Mouse (Mus musculus): Measurements from ENCODE around the gene Cradd. TPM values are rescaled to one million over a fixed set of nuclear protein-coding genes. Genes with fewer than 3 reads are reported as not detected.

Gene Cradd
- total RNA-seq, 2 experiments from 2014 or later: 7.1 to 7.8 TPM

DNA sequence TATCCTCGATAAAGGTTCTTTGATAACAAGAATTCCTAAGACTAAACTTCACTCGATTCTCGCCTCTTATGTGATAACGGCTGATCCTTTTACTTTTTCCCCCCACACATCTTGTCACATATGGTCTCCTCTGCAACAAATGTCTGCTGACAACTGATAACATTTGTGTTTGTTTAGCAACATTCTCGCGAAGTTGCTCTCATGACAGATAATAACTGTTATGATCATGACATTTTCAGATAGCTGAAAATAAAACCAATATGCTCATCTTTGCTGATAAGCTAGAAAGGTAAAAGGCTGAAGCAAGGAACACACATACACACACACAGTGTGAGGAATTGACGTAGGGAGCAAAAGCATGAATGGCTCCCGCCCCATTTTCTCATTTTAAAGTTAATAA lies 34.1 kb downstream of the Cradd start:
- no peak for DNase-seq (ENCODE audit: extremely low spot score in 1 of 2, low spot score in 2 of 2)
- intact Hi-C loops (cut with DNase I): no loop called here

DNA sequence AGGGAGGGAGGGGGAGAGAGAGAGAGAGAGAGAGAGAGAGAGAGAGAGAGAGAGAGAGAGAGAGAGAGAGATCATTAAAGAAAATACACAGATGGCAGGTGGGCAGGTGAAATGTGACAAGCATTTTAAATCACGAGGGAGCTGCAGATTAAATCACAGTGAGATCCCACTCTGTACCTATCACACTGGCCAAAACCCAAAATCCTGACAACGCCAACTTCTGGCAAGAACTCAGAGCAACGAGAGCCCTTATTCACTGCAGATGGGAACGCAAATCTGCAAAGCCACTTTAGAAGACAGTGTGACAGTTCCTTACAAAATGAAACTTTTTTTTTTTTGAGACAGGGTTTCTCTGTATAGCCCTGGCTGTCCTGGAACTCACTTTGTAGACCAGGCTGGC lies 35.7 kb downstream of the Cradd start:
- peak in 1 of 2 experiments; percentile 34 for DNase-seq (ENCODE audit: extremely low spot score in 1 of 2, low spot score in 2 of 2)
- intact Hi-C loops (cut with DNase I): no loop called here

DNA sequence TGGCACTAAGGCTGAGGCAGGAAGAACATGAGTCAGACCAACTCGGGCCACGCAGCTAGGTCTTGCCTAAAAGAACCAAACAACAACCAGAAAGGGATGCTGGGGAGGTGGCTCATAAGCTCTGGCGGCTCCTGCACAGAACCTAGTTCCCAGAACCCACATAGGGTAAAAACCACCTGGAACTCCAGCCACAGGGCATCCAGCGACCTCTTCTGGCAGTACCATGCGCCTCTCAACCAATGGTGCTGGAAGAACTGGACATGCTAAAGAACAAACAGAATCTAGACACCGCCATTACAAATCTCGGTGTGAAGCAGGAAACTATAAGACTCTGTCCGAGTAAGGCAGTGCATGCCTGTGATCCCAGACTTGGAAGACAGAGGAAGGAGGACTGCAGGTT lies 36.6 kb downstream of the Cradd start:
- intact Hi-C loops (cut with DNase I): no loop called here

DNA sequence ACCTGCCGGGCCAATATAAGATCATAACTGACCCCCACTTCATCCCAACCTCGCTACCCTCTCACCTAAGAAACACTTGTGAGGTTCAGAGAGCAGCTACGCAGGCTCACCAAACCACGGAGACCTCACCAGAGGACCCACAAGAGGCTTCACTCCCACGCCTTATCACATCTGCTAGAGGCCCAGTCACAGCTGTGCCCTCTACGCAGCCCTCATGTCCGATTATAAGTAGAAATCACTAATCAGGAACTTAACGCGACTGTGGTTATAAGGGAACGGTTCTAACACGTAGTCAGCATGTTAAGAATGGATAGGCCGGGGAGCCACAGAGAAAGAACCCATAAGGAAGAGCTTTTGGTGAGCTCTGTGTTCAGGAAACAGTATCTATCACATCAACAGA lies 40.5 kb downstream of the Cradd start:
- DNase-seq (ENCODE audit: extremely low spot score in 1 of 2, low spot score in 2 of 2): no peak
- intact Hi-C loops (cut with DNase I): no loop called here

More for the DNA sequence above, 36.6 kb downstream of the Cradd start:
- no peak for DNase-seq (ENCODE audit: extremely low spot score in 1 of 2, low spot score in 2 of 2)

DNA sequence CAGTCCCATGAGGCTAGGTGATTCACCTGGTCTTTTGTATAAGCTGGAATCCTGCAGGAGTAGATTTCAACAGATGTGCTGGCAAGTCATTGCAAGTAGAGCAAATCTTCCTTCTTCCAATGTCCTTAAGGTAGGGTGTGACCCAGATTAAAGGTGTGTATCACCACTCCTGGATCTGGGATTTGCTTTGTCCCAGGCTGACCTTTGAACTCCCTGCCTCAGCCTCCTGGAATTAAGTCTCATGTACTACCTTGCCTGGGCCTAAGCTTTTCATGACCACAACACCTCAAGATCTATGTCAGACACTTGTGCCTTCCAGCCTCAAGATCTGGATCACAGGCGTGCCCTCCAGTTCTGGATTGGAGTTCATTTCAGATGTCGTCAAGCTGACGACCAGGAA lies 41.9 kb downstream of the Cradd start:
- no peak for DNase-seq (ENCODE audit: extremely low spot score in 1 of 2, low spot score in 2 of 2)
- intact Hi-C loops (cut with DNase I): no loop called here

DNA sequence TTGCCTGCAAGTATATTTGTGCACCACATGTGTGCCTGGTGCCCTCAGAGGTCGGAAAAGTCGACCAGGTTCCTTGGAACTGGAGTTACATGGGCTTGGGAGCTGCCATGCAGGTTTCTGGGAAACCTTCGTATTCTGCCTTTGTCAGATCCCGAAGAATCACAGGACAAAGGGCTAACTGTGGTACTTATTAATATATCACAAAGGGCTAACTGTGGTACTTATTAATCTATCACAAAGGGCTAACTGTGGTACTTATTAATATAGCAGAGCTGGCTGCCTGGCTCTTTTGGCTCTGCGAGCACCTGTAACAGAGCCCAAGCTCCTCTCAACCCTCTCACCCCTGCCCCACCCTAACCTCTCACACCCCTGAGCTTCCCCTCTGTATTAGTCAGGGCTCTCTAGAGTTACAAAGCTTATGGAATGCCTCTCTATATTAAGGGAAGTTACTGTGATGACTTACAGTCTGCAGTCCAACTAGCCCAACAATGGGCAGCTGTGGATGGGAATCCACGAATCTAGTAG lies 42.4 kb downstream of the Cradd start:
- intact Hi-C loops (cut with DNase I): no loop called here
- no peak for DNase-seq (ENCODE audit: extremely low spot score in 1 of 2, low spot score in 2 of 2)

DNA sequence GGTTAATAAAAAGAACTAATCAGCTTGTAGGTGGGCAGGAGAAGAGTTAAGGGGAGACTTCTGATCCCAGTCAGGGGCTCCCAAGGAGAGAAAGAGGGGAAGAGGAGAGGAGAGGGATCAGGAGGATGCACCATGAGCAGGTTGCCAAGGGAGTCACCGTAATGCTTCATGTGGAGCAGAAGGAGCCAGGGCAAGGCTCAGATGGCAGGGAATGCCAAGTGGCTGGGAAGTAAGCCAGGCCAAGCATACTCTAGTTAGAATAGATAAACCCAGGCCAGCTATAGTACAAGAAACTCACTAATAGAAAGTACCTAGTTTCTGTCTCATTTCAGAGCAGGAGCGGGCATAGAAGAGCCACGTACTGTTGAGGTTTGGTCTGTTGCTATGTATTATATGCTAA lies 43.6 kb downstream of the Cradd start:
- DNase-seq (ENCODE audit: extremely low spot score in 1 of 2, low spot score in 2 of 2): no peak
- intact Hi-C loops (cut with DNase I): no loop called here

DNA sequence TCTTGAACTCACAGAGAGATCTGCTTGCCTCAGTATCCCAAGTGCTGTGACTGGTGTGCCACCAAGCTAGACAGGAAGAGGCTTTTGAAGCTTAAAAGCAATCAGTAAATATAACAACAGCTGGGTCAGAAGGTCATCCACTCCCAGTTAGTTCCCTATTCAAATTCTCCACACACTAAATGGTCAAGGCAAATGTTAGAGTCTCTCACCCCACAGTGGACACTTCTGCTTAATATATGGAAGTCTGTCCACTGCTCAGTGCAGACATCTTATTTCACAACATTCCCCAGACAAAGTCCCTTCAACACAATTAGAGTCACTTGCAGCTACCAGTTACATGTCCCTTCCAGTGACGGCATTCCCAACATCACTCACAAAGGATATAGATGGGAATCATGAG lies 44.5 kb downstream of the Cradd start:
- intact Hi-C loops (cut with DNase I): no loop called here
- no peak for DNase-seq (ENCODE audit: extremely low spot score in 1 of 2, low spot score in 2 of 2)

DNA sequence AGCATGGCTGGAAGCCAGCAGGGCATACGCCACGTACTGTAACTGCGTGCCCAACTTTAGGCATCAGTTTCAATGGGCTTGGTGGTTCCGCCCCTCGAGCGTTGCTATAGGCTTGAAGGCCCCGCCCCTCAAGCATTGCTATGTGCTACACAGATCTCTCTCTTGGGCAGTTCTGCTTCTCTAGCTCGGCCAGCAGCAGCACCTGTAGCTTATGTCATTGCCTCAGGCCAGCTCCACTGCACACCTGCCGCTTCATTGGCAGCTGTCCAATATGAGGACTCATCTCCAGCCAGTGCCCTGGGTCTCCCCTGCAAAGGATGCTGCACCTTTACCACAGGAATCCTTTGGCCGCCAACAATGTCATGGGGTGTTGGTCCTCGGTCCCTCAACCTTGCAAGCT lies 45.8 kb downstream of the Cradd start:
- intact Hi-C loops (cut with DNase I): no loop called here

DNA sequence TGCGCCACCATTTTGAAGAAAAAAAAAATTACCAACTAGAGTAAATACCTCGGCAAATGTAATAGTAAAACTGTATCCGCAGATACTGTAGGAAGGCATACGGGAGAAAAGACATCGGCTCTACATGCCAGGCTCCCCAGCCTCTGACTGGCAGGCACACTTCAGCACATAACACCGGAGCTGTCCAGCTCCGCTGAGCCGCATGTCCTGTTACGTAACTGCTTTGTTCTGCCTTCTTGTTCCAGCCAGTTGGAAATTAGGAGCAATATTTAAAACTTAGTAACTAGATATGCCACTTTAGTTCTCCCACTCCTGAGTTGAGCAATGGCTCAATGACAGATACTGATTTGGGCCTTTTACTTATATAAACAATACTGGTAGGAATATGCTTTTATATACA lies 48.4 kb downstream of the Cradd start:
- DNase-seq (ENCODE audit: extremely low spot score in 1 of 2, low spot score in 2 of 2): no peak
- intact Hi-C loops (cut with DNase I): no loop called here

More for the DNA sequence above, 45.8 kb downstream of the Cradd start:
- DNase-seq (ENCODE audit: extremely low spot score in 1 of 2, low spot score in 2 of 2): no peak

DNA sequence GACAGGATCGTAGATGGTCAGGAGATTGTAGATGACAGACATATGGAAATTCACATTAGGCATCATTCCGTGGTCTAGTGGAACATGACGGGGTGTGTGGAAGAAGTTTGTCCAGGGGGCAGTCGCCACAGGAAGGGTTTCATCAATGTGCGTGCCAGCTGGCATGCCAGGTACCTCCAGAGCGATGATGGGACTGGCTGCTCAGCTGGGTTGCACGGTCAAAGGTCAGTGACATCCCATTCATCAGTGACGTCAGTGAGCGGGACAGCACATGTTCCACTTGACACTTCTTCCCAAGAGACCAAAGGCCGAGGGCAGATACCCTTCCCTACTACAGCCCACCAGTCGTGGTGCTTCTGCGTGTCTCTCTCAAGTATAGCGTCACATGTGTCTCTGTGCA lies 50.7 kb downstream of the Cradd start:
- DNase-seq (ENCODE audit: extremely low spot score in 1 of 2, low spot score in 2 of 2): no peak
- intact Hi-C loops (cut with DNase I): no loop called here

DNA sequence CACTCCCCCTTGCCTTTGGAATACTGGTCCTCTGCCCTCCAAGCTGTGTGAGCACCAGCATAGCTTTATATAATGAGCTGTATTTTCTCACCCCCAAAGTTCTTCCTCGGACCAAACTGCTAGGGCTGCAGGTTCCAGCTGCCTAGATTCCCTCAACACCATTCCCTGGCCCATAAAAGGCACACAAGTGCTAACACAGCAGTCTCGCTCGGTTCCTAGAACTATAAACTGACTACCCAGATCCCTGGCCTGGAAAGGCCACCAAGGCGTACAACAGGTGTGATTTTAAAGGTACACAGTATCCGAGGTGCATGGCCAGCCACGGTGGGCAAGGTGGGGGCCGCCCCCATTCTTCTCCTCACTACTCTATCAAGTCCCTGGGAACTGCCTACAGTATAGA lies 54.8 kb downstream of the Cradd start:
- no peak for DNase-seq (ENCODE audit: extremely low spot score in 1 of 2, low spot score in 2 of 2)
- intact Hi-C loops (cut with DNase I): loop anchor here (5.0 kb wide), 2 partner anchors 53 to 148 kb away; partner anchors contain the start of genes Cradd and Socs2

DNA sequence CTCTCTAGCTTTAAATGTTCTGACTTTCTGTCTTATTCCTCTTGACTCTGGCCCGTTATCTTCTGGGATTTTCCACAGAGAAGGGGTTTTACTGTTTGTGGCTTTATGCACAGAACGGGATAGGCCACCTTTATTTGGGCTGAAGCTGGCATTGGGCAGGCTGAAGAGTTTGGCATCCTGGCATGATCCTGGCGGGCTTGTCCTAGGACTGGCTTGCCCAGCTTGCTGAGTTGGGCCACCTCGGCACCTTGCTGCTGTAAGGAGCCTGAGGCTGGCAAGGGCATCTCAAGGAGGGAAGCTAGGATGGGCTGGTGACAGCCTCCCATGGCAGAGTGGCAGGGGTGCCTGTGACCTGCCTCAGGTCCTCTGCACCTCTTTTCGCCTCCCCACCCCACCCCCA lies 55.6 kb downstream of the Cradd start:
- no peak for DNase-seq (ENCODE audit: extremely low spot score in 1 of 2, low spot score in 2 of 2)
- intact Hi-C loops (cut with DNase I): loop anchor here (5.0 kb wide), 2 partner anchors 54 to 149 kb away; partner anchors contain the start of genes Cradd and Socs2

DNA sequence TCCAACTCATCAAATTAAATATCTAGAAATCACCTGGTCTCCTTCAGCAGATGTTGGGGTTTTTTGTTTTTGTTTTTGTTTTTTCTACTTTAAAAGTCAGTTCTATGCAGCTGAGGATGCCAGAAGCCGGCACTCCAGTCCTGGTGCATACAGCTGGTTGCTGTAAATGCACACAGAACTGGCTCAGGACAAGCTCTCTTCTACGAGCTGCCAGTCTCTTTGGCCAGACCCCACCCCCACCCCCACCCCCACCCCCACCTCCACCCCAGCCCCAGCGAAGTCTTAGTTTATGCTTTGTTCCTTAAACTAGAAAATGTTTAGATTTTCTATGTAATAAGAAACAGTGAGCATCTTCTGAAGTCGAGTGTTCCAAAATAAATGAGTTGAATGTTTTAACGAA lies 57.0 kb downstream of the Cradd start:
- intact Hi-C loops (cut with DNase I): loop anchor here (5.0 kb wide), 2 partner anchors 55 to 150 kb away; partner anchors contain the start of genes Cradd and Socs2
- no peak for DNase-seq (ENCODE audit: extremely low spot score in 1 of 2, low spot score in 2 of 2)

DNA sequence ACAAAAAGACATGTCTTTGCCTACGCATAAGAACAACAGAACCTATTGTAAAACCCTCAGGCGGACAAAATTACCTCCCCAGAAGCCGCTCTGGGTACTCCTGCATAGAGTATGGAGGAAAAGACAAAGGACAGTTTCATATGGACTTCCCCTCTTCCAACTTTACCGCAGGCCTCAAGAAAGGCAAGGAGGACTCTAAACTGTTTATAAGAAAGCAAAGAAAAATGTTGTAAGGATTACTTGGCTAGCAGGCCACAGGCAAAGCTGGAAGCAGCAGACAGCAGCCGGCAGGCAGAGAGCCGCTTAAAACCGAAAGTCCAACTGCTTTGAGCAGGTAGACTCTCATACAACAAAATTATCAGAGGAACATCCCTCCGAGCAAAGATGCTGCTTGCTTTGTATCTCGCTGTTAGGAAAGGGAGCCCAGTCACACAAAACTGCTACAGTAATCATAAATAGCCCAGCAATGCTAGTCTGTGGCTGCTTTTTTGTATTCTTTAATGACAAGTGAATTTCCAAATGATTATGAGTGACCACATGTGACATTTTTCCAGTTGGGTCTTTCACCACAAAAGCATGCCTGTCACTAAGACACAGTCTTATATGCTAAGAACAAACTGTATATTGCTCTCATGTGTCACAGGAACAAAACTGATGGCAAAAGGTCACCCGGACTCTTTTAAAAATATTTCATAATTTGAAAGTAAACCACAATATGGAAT lies 57.7 kb downstream of the Cradd start:
- DNase-seq (ENCODE audit: extremely low spot score in 1 of 2, low spot score in 2 of 2): no peak
- intact Hi-C loops (cut with DNase I): loop anchor here (5.0 kb wide), 2 partner anchors 56 to 151 kb away; partner anchors contain the start of genes Cradd and Socs2

DNA sequence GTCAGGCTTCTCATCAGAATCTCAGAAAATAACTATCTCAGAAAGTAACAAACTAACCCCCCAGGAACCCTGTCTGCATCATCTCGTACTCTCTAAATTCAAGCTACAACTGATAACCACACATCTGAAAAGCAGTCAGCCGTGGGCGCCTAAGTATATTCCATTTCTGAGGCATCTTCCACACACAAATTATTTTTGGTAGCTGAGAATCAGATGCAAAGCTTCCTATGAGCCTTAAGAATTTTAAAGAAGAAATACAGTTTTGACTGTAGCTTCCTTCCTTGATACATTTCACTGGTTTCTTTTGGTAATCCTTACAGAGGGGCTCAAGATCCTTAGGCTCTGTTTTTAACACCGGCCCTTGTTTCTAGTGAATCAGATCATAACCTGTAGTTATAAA lies 58.4 kb downstream of the Cradd start:
- DNase-seq (ENCODE audit: extremely low spot score in 1 of 2, low spot score in 2 of 2): no peak
- intact Hi-C loops (cut with DNase I): loop anchor here (5.0 kb wide), 2 partner anchors 57 to 152 kb away; partner anchors contain the start of genes Cradd and Socs2

DNA sequence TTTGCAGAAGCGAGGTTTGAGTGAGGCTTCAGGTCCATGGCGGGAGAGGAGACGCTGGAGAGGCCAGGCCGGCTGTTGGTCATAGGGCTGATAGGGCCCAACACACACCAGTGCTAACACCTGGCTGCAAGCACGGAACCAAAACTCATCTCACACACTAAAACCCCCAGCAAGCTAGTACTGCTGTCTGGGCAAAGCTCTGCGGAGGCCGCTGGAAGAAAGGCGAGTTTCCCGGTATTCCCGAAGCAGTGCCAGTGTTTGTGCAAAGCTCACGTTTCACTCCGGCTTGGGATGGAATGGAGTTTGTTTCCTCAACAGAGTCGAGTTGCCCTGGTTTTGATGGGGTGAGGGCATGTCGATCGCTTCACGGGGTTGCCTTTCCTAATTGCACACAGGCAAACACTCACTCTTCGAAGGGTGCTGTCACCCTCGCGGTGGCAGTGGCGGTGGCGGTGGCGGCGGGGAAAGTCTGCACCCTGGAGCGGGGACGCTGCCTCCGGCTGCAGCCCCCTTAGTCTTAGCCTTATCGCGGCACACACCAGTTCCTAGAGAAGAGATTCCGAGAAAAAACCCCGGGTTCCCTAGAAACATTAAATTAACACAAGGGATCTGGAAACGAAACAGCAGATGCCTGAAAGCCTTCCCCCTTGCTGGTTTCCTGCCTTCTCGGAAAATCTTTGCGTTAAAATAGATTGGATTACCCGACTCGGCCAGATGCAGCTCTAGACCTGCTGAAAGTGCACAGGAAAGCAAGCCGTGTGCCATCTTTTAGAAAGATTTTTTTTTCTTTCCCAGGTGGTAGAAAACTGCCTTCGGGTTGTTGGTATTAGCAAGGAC lies 59.2 kb downstream of the Cradd start:
- DNase-seq (ENCODE audit: extremely low spot score in 1 of 2, low spot score in 2 of 2): peak; percentile 40 to 54

DNA sequence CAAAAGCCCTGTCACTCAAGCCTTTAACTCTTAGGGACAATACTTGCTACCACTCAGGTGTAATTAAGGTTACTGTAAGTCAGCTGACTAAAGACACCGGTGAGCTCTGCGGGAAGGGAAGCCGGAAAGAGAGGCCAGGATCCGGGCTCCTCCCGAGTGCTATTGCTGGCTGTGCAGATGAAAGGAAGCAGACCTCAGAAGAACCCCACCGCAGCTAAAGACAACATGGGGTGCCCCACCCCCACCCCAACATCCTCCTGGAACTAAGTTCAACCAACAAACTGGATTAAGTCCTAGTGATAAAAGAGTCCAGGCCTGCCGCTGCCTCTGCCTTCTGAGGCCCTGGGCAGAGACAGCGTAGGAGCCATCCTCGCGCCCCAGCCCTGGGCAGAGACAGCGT lies 61.5 kb downstream of the Cradd start:
- intact Hi-C loops (cut with DNase I): no loop called here
- DNase-seq (ENCODE audit: extremely low spot score in 1 of 2, low spot score in 2 of 2): peak in 1 of 2 experiments; percentile 72

More for the DNA sequence above, 59.2 kb downstream of the Cradd start:
- intact Hi-C loops (cut with DNase I): loop anchor here (5.0 kb wide), 2 partner anchors 58 to 153 kb away; partner anchors contain the start of genes Cradd and Socs2

DNA sequence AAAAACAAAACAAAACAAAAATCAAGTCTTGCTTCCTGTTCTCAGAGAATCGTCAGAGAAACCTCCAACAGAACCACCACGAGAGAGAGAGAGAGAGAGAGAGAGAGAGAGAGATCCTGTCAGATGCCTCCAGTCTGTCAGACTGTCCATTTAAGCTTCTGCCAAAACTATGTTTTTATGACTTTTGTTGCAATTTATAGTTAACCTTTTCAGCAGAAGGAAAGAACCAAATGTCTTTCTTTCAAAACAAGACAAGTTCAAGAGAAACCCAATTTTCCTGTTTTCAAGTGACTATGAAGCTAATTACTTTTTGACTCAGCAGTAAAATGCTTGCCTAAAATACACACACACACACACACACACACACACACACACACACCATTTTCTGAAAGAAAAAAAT lies 62.7 kb downstream of the Cradd start:
- intact Hi-C loops (cut with DNase I): no loop called here
- DNase-seq (ENCODE audit: extremely low spot score in 1 of 2, low spot score in 2 of 2): no peak

Measured in left cerebral cortex, postnatal 10 days (tissue).